Comparison of ENCODE assay signal across 8 mouse cellular contexts in the genomic region with DNA sequence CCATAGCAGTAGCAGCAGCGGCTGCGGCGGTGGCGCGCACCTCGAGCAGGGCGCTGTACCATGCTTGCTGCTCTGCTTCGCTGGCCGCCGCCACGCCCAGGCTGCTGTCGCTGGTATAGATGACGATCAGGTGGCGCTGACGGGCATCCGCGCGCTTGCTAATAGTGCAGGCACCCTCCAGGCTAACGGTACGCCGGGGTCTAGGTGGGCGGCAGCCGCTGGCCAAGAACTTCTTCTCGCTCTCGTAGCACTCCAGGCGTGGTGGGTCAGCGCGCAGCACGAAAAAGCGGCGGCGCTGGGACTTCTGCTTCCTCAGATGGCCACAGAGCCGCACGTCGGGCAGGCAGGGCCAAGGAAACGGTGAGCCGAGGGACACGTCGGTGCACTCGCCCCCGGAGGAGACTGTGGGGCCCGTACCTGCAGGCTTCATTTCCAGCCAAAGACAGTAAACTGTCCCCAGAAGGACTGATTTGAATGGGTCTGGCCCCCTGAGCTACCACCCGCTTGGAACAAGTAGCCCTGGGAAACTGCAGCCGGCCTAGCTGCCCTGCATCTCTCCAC. TPM values are rescaled to one million over a fixed set of nuclear protein-coding genes. Genes with fewer than 3 reads are reported as not detected.
DNase-seq lines count a peak whose midpoint lies in the region; ATAC-seq and TF ChIP-seq lines count a peak whose summit lies in the region.

No protein-coding gene starts in this region.

- 0 out of 2 replicates have a peak overlapping the region, but pooled peaks have one; percentile 34 for H3K9ac ChIP-seq in embryonic facial prominence, embryonic 12.5 days
- peak overlapping the region; percentile 58; the same call in 1 of the 2 replicates for H3K9ac ChIP-seq in intestine, embryonic 16.5 days (ENCODE audit: low read depth, low read length)

- peaks cover 39% of the 10 kb centered on the region for H3K4me1 ChIP-seq in embryonic facial prominence, embryonic 12.5 days
- H3K4me1 ChIP-seq in intestine, embryonic 16.5 days (ENCODE audit: control insufficient read depth, insufficient read depth, low read length), result peaks cover 26% of the 10 kb centered on the region

- intact Hi-C loops in left cerebral cortex, adult 2 months (cut with DNase I), result no loop called here

- H3K27me3 ChIP-seq in embryonic facial prominence, embryonic 12.5 days, result peaks cover 35% of the 10 kb centered on the region
- peaks cover 14% of the 10 kb centered on the region for H3K27me3 ChIP-seq in intestine, embryonic 16.5 days (replicated peaks; ENCODE audit: control insufficient read depth, insufficient read depth, low read length)

- DNase-seq in left cerebral cortex, adult 2 months (ENCODE audit: extremely low spot score in 1 of 2, low spot score in 2 of 2), result no peak
- no peak for DNase-seq in left cerebral cortex, adult 18-20 months (ENCODE audit: low spot score in 2 of 2)
- DNase-seq in spleen, postnatal 4 days (ENCODE audit: low spot score in 2 of 2), result peak; percentile 71 to 84
- DNase-seq in c-Kit-positive CD71-positive TER-119-positive erythroid progenitor cells, embryonic 14.5 days (ENCODE audit: low spot score), result no peak
- DNase-seq in layer of hippocampus, adult 9-11 months, result no peak

- peak overlapping the region; percentile 50 for H3K4me2 ChIP-seq in embryonic facial prominence, embryonic 12.5 days (replicated peaks)
- peak overlapping the region; percentile 63 for H3K4me2 ChIP-seq in intestine, embryonic 16.5 days (ENCODE audit: low read depth, low read length)

- H3K4me3 ChIP-seq in left cerebral cortex, adult 2 months, result peak overlapping the region; percentile 32
- H3K4me3 ChIP-seq in embryonic facial prominence, embryonic 12.5 days, result peak overlapping the region; percentile 30
- peak overlapping the region; percentile 41 for H3K4me3 ChIP-seq in intestine, embryonic 16.5 days (ENCODE audit: low read length)

- peaks cover 26% of the 10 kb centered on the region for H3K36me3 ChIP-seq in embryonic facial prominence, embryonic 12.5 days
- H3K36me3 ChIP-seq in intestine, embryonic 16.5 days (ENCODE audit: control insufficient read depth, insufficient read depth, low read length), result peaks cover 16% of the 10 kb centered on the region

- 2% methylated on average over 44 of the region's 44 CpGs for WGBS in embryonic facial prominence, embryonic 12.5 days
- 7% methylated on average over 44 of the region's 44 CpGs for WGBS in intestine, embryonic 16.5 days

- no peak overlapping the region for H3K27ac ChIP-seq in left cerebral cortex, adult 2 months
- no peak overlapping the region for H3K27ac ChIP-seq in embryonic facial prominence, embryonic 12.5 days
- H3K27ac ChIP-seq in intestine, embryonic 16.5 days (ENCODE audit: low read length), result no peak overlapping the region

- ATAC-seq in embryonic facial prominence, embryonic 12.5 days (ENCODE audit: insufficient number of reproducible peaks, insufficient read depth, low FRiP score, low TSS enrichment), result no peak
- ATAC-seq in intestine, embryonic 16.5 days, result peak; percentile 23; the same call in 1 of the 2 replicates
- ATAC-seq in megakaryocyte, adult 5-6 weeks (ENCODE audit: poor library complexity, severe bottlenecking), result peak; percentile 71

- no peaks in the 10 kb centered on the region for H3K9me3 ChIP-seq in embryonic facial prominence, embryonic 12.5 days
- no peaks in the 10 kb centered on the region for H3K9me3 ChIP-seq in intestine, embryonic 16.5 days (ENCODE audit: control insufficient read depth, low read length)

- TF ChIP-seq CTCF in left cerebral cortex, adult 2 months (IDR thresholded peaks at IDR 0.05), result no peak

RNA-seq across cellular contexts. Expression of a gene that starts 0.3 kb away (rescaled TPM):
- total RNA-seq in left cerebral cortex, adult 2 months (2021), result under 1 TPM; 0.14 to 0.29 TPM
- under 1 TPM; 0.44 to 0.87 TPM for total RNA-seq in left cerebral cortex, adult 18-20 months (2021)
- polyA plus RNA-seq in embryonic facial prominence, embryonic 12.5 days (2016; fragmentation: Nextera tagmentation; extraction: Ambion mirVana), result 0.18 and 0.34 TPM in 2 replicates
- 0.23 and 0.27 TPM in 2 replicates for polyA plus RNA-seq in intestine, embryonic 16.5 days (2015; fragmentation: Nextera tagmentation; extraction: Ambion mirVana)
- total RNA-seq in megakaryocyte, adult 5-6 weeks (2015), result not detected in 2 replicates
- not detected in 2 replicates for total RNA-seq in megakaryocyte, adult 5-6 weeks (2017)

RNA-seq across cellular contexts. Expression of a gene that starts 4.0 kb away (rescaled TPM):
- total RNA-seq in left cerebral cortex, adult 2 months (2021), result 1 to 10 TPM; 4.8 to 7.2 TPM
- total RNA-seq in left cerebral cortex, adult 18-20 months (2021), result 10 to 100 TPM in 1 of 2 experiments, 1 to 10 TPM in 1; 6.9 to 10.6 TPM
- polyA plus RNA-seq in embryonic facial prominence, embryonic 12.5 days (2016; fragmentation: Nextera tagmentation; extraction: Ambion mirVana), result 6.6 and 6.8 TPM in 2 replicates
- polyA plus RNA-seq in intestine, embryonic 16.5 days (2015; fragmentation: Nextera tagmentation; extraction: Ambion mirVana), result 6.4 and 8.1 TPM in 2 replicates
- total RNA-seq in megakaryocyte, adult 5-6 weeks (2015), result 59.9 and 97.5 TPM in 2 replicates
- total RNA-seq in megakaryocyte, adult 5-6 weeks (2017), result 27.8 and 35.6 TPM in 2 replicates

RNA-seq across cellular contexts. Expression of a gene that starts 16.2 kb away (rescaled TPM):
- 10 to 100 TPM; 11.6 to 12.8 TPM for total RNA-seq in left cerebral cortex, adult 2 months (2021)
- 10 to 100 TPM in 1 of 2 experiments, 1 to 10 TPM in 1; 9.7 to 10.1 TPM for total RNA-seq in left cerebral cortex, adult 18-20 months (2021)
- 9.2 and 11.8 TPM in 2 replicates for polyA plus RNA-seq in embryonic facial prominence, embryonic 12.5 days (2016; fragmentation: Nextera tagmentation; extraction: Ambion mirVana)
- polyA plus RNA-seq in intestine, embryonic 16.5 days (2015; fragmentation: Nextera tagmentation; extraction: Ambion mirVana), result 10.8 and 12.2 TPM in 2 replicates
- total RNA-seq in megakaryocyte, adult 5-6 weeks (2015), result 8.1 and 10.2 TPM in 2 replicates
- 5.7 and 18.8 TPM in 2 replicates for total RNA-seq in megakaryocyte, adult 5-6 weeks (2017)

RNA-seq across cellular contexts. Expression of a gene that starts 16.2 kb away (rescaled TPM):
- 10 to 100 TPM; 15.9 to 21.2 TPM for total RNA-seq in left cerebral cortex, adult 2 months (2021)
- total RNA-seq in left cerebral cortex, adult 18-20 months (2021), result 10 to 100 TPM; 13.8 to 14.3 TPM
- polyA plus RNA-seq in embryonic facial prominence, embryonic 12.5 days (2016; fragmentation: Nextera tagmentation; extraction: Ambion mirVana), result 30.8 and 34.0 TPM in 2 replicates
- polyA plus RNA-seq in intestine, embryonic 16.5 days (2015; fragmentation: Nextera tagmentation; extraction: Ambion mirVana), result 34.5 and 37.8 TPM in 2 replicates
- 76.5 and 93.0 TPM in 2 replicates for total RNA-seq in megakaryocyte, adult 5-6 weeks (2015)
- total RNA-seq in megakaryocyte, adult 5-6 weeks (2017), result 57.1 and 66.7 TPM in 2 replicates

RNA-seq across cellular contexts. Expression of a gene that starts 16.4 kb away (rescaled TPM):
- total RNA-seq in left cerebral cortex, adult 2 months (2021), result under 1 TPM; 0.23 to 0.42 TPM
- total RNA-seq in left cerebral cortex, adult 18-20 months (2021), result under 1 TPM; 0.21 to 0.45 TPM
- 0.22 and 0.36 TPM in 2 replicates for polyA plus RNA-seq in embryonic facial prominence, embryonic 12.5 days (2016; fragmentation: Nextera tagmentation; extraction: Ambion mirVana)
- polyA plus RNA-seq in intestine, embryonic 16.5 days (2015; fragmentation: Nextera tagmentation; extraction: Ambion mirVana), result 0.26 and 0.37 TPM in 2 replicates
- 0.18 TPM in 1 of 2 replicates, not detected in the other for total RNA-seq in megakaryocyte, adult 5-6 weeks (2015)
- 0.37 TPM in 1 of 2 replicates, not detected in the other for total RNA-seq in megakaryocyte, adult 5-6 weeks (2017)

Comparison
In these comparisons a context has a peak if more than half of its experiments do, and no peak if none do; other contexts are left out.
1. DNase-seq: peak in spleen, postnatal 4 days (2 of 2); none in left cerebral cortex, adult 2 months (0 of 2), left cerebral cortex, adult 18-20 months (0 of 2), c-Kit-positive CD71-positive TER-119-positive erythroid progenitor cells, embryonic 14.5 days (single experiment) and layer of hippocampus, adult 9-11 months (single experiment).
2. Peak in every context shown above with its lines, with median percentiles within 50 percentile points of each other: H3K4me3 ChIP-seq.